Mouse (Mus musculus) limb, embryonic 13.5 days (tissue): Measurements from ENCODE around the gene Zfp444. TPM values are rescaled to one million over a fixed set of nuclear protein-coding genes. Genes with fewer than 3 reads are reported as not detected.
"Not testable (repeated sequence)": the region's sequence is repeated elsewhere in the genome, so short reads cannot be mapped to it uniquely, and the experiment has no call there.

Experiments
- ATAC-seq: fragments of 200-750 bp; cut with Nextera tagmentation; 2 replicates; pipeline ENCODE4 v1.8.0; 2017; ENCODE audit warnings: low read depth, moderate number of reproducible peaks, moderate TSS enrichment; ENCODE audit not compliant: low FRiP score
- H3K27ac ChIP-seq: fragments of 300-500 bp; sonication (generic); 2 replicates; pipeline ENCODE4 v1.5.1; 2015; ENCODE audit warnings: inconsistent platforms, mild to moderate bottlenecking, moderate library complexity
- H3K27me3 ChIP-seq: fragments of 300-500 bp; sonication (generic); 2 replicates; pipeline ENCODE4 v1.6.1; 2015; ENCODE audit warnings: mild to moderate bottlenecking, inconsistent platforms
- H3K36me3 ChIP-seq: fragments of 300-500 bp; sonication (generic); 2 replicates; pipeline ENCODE4 v1.6.1; 2015; ENCODE audit warnings: inconsistent platforms, mild to moderate bottlenecking, moderate library complexity
- H3K4me1 ChIP-seq: fragments of 300-500 bp; sonication (generic); 2 replicates; pipeline ENCODE4 v1.6.1; 2015; ENCODE audit warnings: inconsistent platforms
- H3K4me2 ChIP-seq: fragments of 300-500 bp; sonication (generic); replicated peaks from 2 replicates; pipeline ENCODE4 v1.6.1; 2015; ENCODE audit warnings: inconsistent platforms, mild to moderate bottlenecking, moderate library complexity
- H3K4me3 ChIP-seq: fragments of 300-500 bp; sonication (generic); 2 replicates; pipeline ENCODE4 v1.5.1; 2015; ENCODE audit warnings: moderate library complexity, mild to moderate bottlenecking, inconsistent platforms
- H3K9ac ChIP-seq: fragments of 300-500 bp; sonication (generic); 2 replicates; pipeline ENCODE4 v1.6.1; 2015; ENCODE audit warnings: mild to moderate bottlenecking, inconsistent platforms
- H3K9me3 ChIP-seq: fragments of 300-500 bp; sonication (generic); 2 replicates; pipeline ENCODE4 v1.6.1; 2016; ENCODE audit warnings: inconsistent platforms
- WGBS: fragments of 180-500 bp; shearing (Covaris S2); methylation state at CpG from one replicate; pipeline ENCODE4 v1.1.7; 2015; 5-methylcytosine and 5-hydroxymethylcytosine counted together
- polyA plus RNA-seq: library from polyadenylated mRNA; unstranded; fragments of >200 nt; fragmentation: Nextera tagmentation; extraction: Ambion mirVana; gene quantifications from 2 replicates; pipeline ENCODE4 v1.2.1, GENCODE M21; 2015

The Zfp444 gene
- polyA plus RNA-seq, 1 experiment from 2014 or later = 75.9 TPM

DNA sequence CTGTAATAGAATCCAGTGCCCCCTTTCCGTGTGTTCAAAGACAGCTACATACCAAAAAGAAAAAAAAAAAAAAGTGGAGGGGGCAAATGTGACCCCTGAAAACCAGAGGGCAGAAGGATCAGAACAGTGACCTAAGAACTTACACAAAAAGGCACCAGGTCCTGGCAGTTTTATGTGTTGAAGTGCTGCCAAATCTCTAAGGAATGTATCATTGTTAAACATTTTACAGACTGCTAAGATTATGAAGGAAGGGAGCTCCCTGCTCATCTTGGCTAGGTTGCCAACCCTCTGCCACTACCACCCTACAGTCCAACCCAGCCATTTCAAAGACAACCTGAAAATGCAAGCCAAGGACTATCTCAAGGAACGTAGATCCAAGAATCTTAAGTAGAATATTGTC, 14.2 kb downstream of the Zfp444 start:
- Histone ChIP-seq H3K27me3 (peaks cover 13% of the 10 kb centered on the region), H3K9me3 (peaks cover 5% of the 10 kb centered on the region; the same call in 1 of the 2 replicates), H3K9ac (no peak overlapping the region), H3K4me3 (no peak overlapping the region), H3K27ac (no peak overlapping the region), H3K36me3 (peaks cover 82% of the 10 kb centered on the region), H3K4me2 (no peak overlapping the region), H3K4me1 (no peaks in the 10 kb centered on the region)
- WGBS = 88% methylated on average over 2 of the region's 2 CpGs
- no peak for ATAC-seq

GRCm38 (mm10) chr7:6186756-6187155, 14.7 kb downstream of the Zfp444 start:
- no peak for ATAC-seq
- peaks cover 13% of the 10 kb centered on the region for H3K27me3 ChIP-seq
- H3K9me3 ChIP-seq = peaks cover 5% of the 10 kb centered on the region; the same call in 1 of the 2 replicates
- H3K4me1 ChIP-seq = no peaks in the 10 kb centered on the region
- no peak overlapping the region for H3K27ac ChIP-seq
- H3K4me2 ChIP-seq = no peak overlapping the region
- WGBS = 86% methylated on average over 2 of the region's 2 CpGs
- H3K4me3 ChIP-seq = no peak overlapping the region
- peaks cover 82% of the 10 kb centered on the region for H3K36me3 ChIP-seq
- no peak overlapping the region for H3K9ac ChIP-seq

- H3K4me2 ChIP-seq = no peak overlapping the region
- no peak overlapping the region for H3K9ac ChIP-seq
- no peaks in the 10 kb centered on the region for H3K4me1 ChIP-seq
- H3K4me3 ChIP-seq = no peak overlapping the region
- no peak for ATAC-seq
- H3K27me3 ChIP-seq = peaks cover 13% of the 10 kb centered on the region
- no peak overlapping the region for H3K27ac ChIP-seq
- peaks cover 61% of the 10 kb centered on the region for H3K36me3 ChIP-seq
- WGBS = 41% methylated on average over 45 of the region's 45 CpGs
- peaks cover 5% of the 10 kb centered on the region; the same call in 1 of the 2 replicates for H3K9me3 ChIP-seq
Observed at GRCm38 (mm10) chr7:6189542-6189941, 17.5 kb downstream of the Zfp444 start.

DNA sequence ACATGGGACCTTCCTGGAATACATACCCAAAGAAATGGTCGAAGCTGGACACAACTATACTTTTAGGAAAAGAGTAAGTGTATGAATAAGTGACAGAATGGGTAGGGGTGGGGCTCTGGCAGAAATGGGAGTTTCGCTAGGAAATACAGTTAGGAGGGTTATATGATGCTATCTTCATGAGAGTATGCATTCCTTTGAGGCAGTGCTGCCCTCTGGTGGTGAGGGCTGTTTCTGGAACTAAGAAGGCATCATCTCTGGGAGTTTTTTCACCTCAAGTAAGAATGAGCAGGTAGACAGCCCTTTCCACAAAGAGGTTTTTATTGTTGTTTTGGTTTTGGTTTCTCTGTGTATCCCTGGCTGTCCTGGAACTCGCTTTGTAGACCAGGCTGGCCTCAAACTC, 19.4 kb downstream of the Zfp444 start:
- H3K4me2 ChIP-seq = no peak overlapping the region
- H3K9me3 ChIP-seq = no peaks in the 10 kb centered on the region
- peaks cover 44% of the 10 kb centered on the region for H3K36me3 ChIP-seq
- H3K4me1 ChIP-seq = no peaks in the 10 kb centered on the region
- no peak for ATAC-seq
- no peak overlapping the region for H3K9ac ChIP-seq
- H3K27me3 ChIP-seq = peaks cover 13% of the 10 kb centered on the region
- no peak overlapping the region for H3K27ac ChIP-seq
- no peak overlapping the region for H3K4me3 ChIP-seq
- WGBS = 34% methylated on average over 3 of the region's 3 CpGs

- Histone ChIP-seq H3K4me3 (no peak overlapping the region), H3K9ac (no peak overlapping the region), H3K27me3 (peaks cover 6% of the 10 kb centered on the region), H3K4me1 (no peaks in the 10 kb centered on the region), H3K4me2 (no peak overlapping the region), H3K27ac (no peak overlapping the region), H3K9me3 (no peaks in the 10 kb centered on the region), H3K36me3 (peaks cover 17% of the 10 kb centered on the region)
- peak; percentile 68; the same call in 1 of the 2 replicates for ATAC-seq
- WGBS = 16% methylated on average over 5 of the region's 5 CpGs
Observed at GRCm38 (mm10) chr7:6194129-6194528, 22.1 kb downstream of the Zfp444 start.

GRCm38 (mm10) chr7:6195777-6196176, 23.8 kb downstream of the Zfp444 start:
- no peaks in the 10 kb centered on the region for H3K4me1 ChIP-seq
- peaks cover under 1% of the 10 kb centered on the region for H3K36me3 ChIP-seq
- ATAC-seq = no peak
- H3K4me2 ChIP-seq = no peak overlapping the region
- H3K4me3 ChIP-seq = no peak overlapping the region
- H3K9ac ChIP-seq = no peak overlapping the region
- H3K9me3 ChIP-seq = no peaks in the 10 kb centered on the region
- H3K27ac ChIP-seq = no peak overlapping the region
- WGBS = 46% methylated on average over 2 of the region's 2 CpGs
- no peaks in the 10 kb centered on the region for H3K27me3 ChIP-seq

DNA sequence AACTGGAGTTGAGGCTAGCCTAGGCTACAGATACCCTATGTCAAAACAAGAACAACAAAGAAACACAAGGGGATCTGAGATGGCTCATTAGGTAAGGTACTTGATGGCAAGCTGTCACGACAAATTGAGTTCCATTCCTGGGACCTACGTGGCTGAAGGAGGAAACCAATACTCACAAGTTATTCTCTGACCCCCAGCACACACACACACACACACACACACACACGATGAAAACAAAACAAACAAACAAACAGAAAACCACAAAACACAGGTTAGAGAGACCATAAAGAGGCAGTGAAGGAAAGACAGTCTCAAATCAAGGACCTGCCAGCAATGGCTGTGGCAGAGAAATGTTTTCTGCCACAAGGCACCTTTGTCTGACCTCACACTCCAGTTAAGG, 24.8 kb downstream of the Zfp444 start, which contains the start of gene Galp:
Gene Galp (plus strand): TSS at position 301 of the 400 bp plus-strand sequence.
- ATAC-seq = no peak
- Histone ChIP-seq H3K27me3 (no peaks in the 10 kb centered on the region), H3K4me2 (no peak within 1 kb of the TSS), H3K4me3 (no peak within 1 kb of the TSS), H3K4me1 (no peaks in the 10 kb centered on the region), H3K36me3 (no peaks in the 10 kb centered on the region), H3K9me3 (no peaks in the 10 kb centered on the region), H3K9ac (no peak within 1 kb of the TSS), H3K27ac (no peak within 1 kb of the TSS)
- 68% methylated on average over 3 of the region's 3 CpGs for WGBS

- H3K27me3 ChIP-seq = no peaks in the 10 kb centered on the region
- whole genome bisulfite sequencing = 72% methylated on average over 3 of the region's 3 CpGs
- H3K4me3 ChIP-seq = no peak overlapping the region
- no peaks in the 10 kb centered on the region for H3K4me1 ChIP-seq
- H3K36me3 ChIP-seq = no peaks in the 10 kb centered on the region
- H3K4me2 ChIP-seq = no peak overlapping the region
- ATAC-seq = no peak
- H3K9ac ChIP-seq = no peak overlapping the region
- no peak overlapping the region for H3K27ac ChIP-seq
- H3K9me3 ChIP-seq = no peaks in the 10 kb centered on the region
Observed at GRCm38 (mm10) chr7:6204200-6204599, 32.2 kb downstream of the Zfp444 start.

DNA sequence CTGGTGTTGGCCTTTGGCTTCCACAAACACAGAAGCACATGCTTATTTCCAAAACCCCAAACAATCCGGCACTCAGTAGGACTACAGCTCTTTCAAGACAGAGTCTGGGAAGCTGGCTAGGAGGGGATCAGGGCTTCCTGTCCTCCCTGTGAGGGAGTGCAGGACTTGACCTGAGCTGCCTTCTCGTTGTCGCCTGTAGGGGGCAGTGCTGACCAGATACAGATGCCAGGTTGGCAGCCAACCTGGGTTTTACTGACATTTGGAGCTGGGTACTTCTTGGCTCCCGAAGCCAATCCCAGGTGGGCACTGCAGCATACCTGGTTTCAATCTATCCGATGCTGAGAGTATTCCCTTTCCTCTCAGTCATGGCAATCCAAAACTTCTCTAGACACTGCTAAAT, 41.1 kb downstream of the Zfp444 start:
- WGBS = 42% methylated on average over 5 of the region's 5 CpGs
- ATAC-seq = no peak
- no peaks in the 10 kb centered on the region for H3K36me3 ChIP-seq
- H3K9ac ChIP-seq = no peak overlapping the region
- H3K4me1 ChIP-seq = no peaks in the 10 kb centered on the region
- H3K9me3 ChIP-seq = no peaks in the 10 kb centered on the region
- no peak overlapping the region for H3K27ac ChIP-seq
- no peaks in the 10 kb centered on the region for H3K27me3 ChIP-seq
- no peak overlapping the region for H3K4me2 ChIP-seq
- no peak overlapping the region for H3K4me3 ChIP-seq

- 74% methylated on average over 4 of the region's 4 CpGs for WGBS
- H3K27me3 ChIP-seq, H3K4me1 ChIP-seq, H3K27ac ChIP-seq, H3K36me3 ChIP-seq, H3K4me3 ChIP-seq, H3K9ac ChIP-seq, H3K4me2 ChIP-seq, H3K9me3 ChIP-seq, ATAC-seq: not testable (repeated sequence)
Observed at GRCm38 (mm10) chr7:6214691-6215090, 42.7 kb downstream of the Zfp444 start.

DNA sequence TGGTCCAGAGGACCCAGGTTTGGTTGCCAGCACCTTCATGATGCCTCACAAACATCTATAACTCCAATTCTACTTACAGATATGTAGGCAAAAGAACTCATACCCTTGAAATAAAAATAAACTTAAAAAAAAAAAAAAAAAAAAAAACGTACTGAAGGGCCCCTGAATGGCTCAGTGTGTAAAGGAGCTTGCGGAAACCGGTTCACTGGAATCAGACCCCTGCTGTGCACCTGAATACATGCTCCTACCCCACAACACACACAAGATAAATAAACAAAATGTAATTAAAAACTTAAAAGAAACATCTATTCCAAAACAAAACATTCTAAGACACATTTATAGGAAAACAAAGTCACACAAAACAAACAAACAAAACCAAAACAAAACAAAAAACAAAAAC, 48.1 kb downstream of the Zfp444 start:
- no peak overlapping the region for H3K27ac ChIP-seq
- H3K36me3 ChIP-seq = no peaks in the 10 kb centered on the region
- ATAC-seq = no peak
- H3K27me3 ChIP-seq = no peaks in the 10 kb centered on the region
- H3K9me3 ChIP-seq = no peaks in the 10 kb centered on the region
- H3K9ac ChIP-seq = no peak overlapping the region
- no peak overlapping the region for H3K4me3 ChIP-seq
- no peaks in the 10 kb centered on the region for H3K4me1 ChIP-seq
- no peak overlapping the region for H3K4me2 ChIP-seq
- WGBS = 57% methylated on average over 3 of the region's 3 CpGs

GRCm38 (mm10) chr7:6221978-6222377, 50.0 kb downstream of the Zfp444 start, which contains the start of gene Zscan5b:
Zscan5b (plus strand) TSS chr7:6222278.
- Histone ChIP-seq H3K9ac (no peak within 1 kb of the TSS), H3K27me3 (no peaks in the 10 kb centered on the region), H3K9me3 (no peaks in the 10 kb centered on the region), H3K27ac (no peak within 1 kb of the TSS), H3K4me1 (no peaks in the 10 kb centered on the region), H3K4me3 (no peak within 1 kb of the TSS), H3K4me2 (no peak within 1 kb of the TSS), H3K36me3 (no peaks in the 10 kb centered on the region)
- ATAC-seq = no peak
- WGBS = 94% methylated on average over 12 of the region's 12 CpGs

DNA sequence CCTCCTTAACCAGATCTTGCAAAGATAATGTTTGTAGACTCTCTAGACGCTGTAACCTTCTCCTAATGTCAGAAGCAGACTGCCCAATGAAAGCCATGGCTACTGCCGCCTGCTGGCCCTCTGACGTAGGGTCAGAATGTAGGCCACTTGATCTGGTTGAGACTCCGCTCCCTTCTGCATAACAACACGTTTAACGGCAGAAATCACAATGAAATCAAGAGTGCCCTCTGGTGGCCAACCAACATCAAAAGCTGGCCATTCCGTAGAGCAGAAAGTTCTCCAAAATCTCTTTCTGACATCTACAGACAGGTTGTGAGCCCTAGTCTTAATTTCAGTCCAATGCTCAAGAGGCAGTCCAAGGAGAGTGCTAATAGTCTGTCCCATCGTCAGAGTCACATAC, 56.5 kb downstream of the Zfp444 start:
- H3K9me3 ChIP-seq, H3K4me1 ChIP-seq, H3K27me3 ChIP-seq, H3K36me3 ChIP-seq, H3K27ac ChIP-seq, H3K4me3 ChIP-seq, ATAC-seq, H3K4me2 ChIP-seq, H3K9ac ChIP-seq: not testable (repeated sequence)
- WGBS = 56% methylated on average over 8 of the region's 8 CpGs
